In the genomic region with DNA sequence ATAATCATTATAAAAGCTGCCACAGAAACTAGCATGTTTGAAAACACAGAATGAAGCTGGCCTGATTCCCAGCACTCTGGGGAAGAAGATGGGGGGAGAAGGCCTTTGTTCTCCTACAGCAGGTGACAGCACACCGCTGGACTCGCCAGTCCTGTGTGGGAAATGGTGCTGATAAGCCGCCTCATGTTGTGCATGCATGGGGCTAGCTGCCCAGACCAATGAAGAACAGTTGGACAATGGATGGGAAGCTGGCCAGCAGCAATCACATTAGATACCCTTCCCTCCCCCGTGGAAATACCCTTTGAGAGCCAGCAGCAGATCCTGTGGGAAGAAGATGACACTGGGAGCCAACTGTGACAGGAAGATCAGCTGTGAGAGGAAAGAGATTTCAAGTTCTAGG, we compare ENCODE assay signal across 9 mouse cellular contexts.
DNase-seq lines count a peak whose midpoint lies in the region; ATAC-seq and TF ChIP-seq lines count a peak whose summit lies in the region.
"Had no signal": no experiment of that assay in that cellular context is flagged by ENCODE, and none has a peak within 500 bp of the region (broad histone marks: within the 10 kb centered on the region; RNA-seq: fewer than 3 reads in every experiment).

No protein-coding gene starts in this region.

- intact Hi-C loops in heart, postnatal 36 days (cut with DNase I) = loop anchor here (2.0 kb wide), 1 partner anchor 25 kb away; no protein-coding TSS in a partner anchor

- no peaks in the 10 kb centered on the region for H3K36me3 ChIP-seq in forebrain, embryonic 16.5 days (ENCODE audit: control insufficient read depth, insufficient read depth)
- H3K36me3 ChIP-seq in forebrain, embryonic 13.5 days (ENCODE audit: poor library complexity, severe bottlenecking) = no peaks in the 10 kb centered on the region
- H3K36me3 ChIP-seq in midbrain, postnatal 0 days (ENCODE audit: insufficient read depth, low read length) = no peaks in the 10 kb centered on the region
- no peaks in the 10 kb centered on the region for H3K36me3 ChIP-seq in midbrain, embryonic 11.5 days (ENCODE audit: control insufficient read depth, insufficient read depth, low read length)
- no peaks in the 10 kb centered on the region for H3K36me3 ChIP-seq in stomach, postnatal 0 days (ENCODE audit: control insufficient read depth, insufficient read depth, low read length)

- H3K4me2 ChIP-seq in forebrain, embryonic 16.5 days (ENCODE audit: low read length) = no peak overlapping the region
- H3K4me2 ChIP-seq in forebrain, embryonic 13.5 days = no peak overlapping the region
- no peak overlapping the region for H3K4me2 ChIP-seq in midbrain, postnatal 0 days (ENCODE audit: low read depth, low read length, poor library complexity, severe bottlenecking)
- no peak overlapping the region for H3K4me2 ChIP-seq in midbrain, embryonic 11.5 days
- H3K4me2 ChIP-seq in stomach, postnatal 0 days (replicated peaks; ENCODE audit: low read depth) = no peak overlapping the region

- peak; percentile 55 for DNase-seq in midbrain, postnatal 0 days (ENCODE audit: low spot score)
- DNase-seq in midbrain, embryonic 11.5 days (ENCODE audit: low spot score, missing footprints) = no peak
- DNase-seq in heart, postnatal 36 days = peak; percentile 40 to 43
- DNase-seq in layer of hippocampus, adult 2 months (ENCODE audit: low spot score in 2 of 2) = no peak
- DNase-seq in urinary bladder, postnatal 36 days (ENCODE audit: low spot score in 2 of 2) = no peak
- DNase-seq in stomach, postnatal 0 days (ENCODE audit: low spot score) = no peak

- no peaks in the 10 kb centered on the region for H3K27me3 ChIP-seq in forebrain, embryonic 16.5 days (replicated peaks; ENCODE audit: control insufficient read depth, insufficient read depth, low read length)
- H3K27me3 ChIP-seq in forebrain, embryonic 13.5 days = no peaks in the 10 kb centered on the region
- H3K27me3 ChIP-seq in midbrain, postnatal 0 days (ENCODE audit: insufficient read depth, low read length) = no peaks in the 10 kb centered on the region
- H3K27me3 ChIP-seq in midbrain, embryonic 11.5 days (ENCODE audit: control insufficient read depth, insufficient read depth, low read length) = no peaks in the 10 kb centered on the region
- no peaks in the 10 kb centered on the region for H3K27me3 ChIP-seq in stomach, postnatal 0 days (ENCODE audit: control insufficient read depth, insufficient read depth, low read length)

- H3K27ac ChIP-seq in forebrain, embryonic 16.5 days (ENCODE audit: low read length) = no peak overlapping the region
- H3K27ac ChIP-seq in forebrain, embryonic 13.5 days = no peak overlapping the region
- H3K27ac ChIP-seq in midbrain, postnatal 0 days (ENCODE audit: low read depth, low read length) = no peak overlapping the region; the same call in 1 of the 2 replicates
- no peak overlapping the region for H3K27ac ChIP-seq in midbrain, embryonic 11.5 days (ENCODE audit: low read depth, low read length)
- H3K27ac ChIP-seq in layer of hippocampus, adult 2 months = no peak overlapping the region
- H3K27ac ChIP-seq in stomach, postnatal 0 days (replicated peaks) = no peak overlapping the region
- H3K27ac ChIP-seq: macrophage had no signal

- no peak overlapping the region for H3K9ac ChIP-seq in forebrain, embryonic 16.5 days (replicated peaks; ENCODE audit: low read depth, low read length)
- no peak overlapping the region for H3K9ac ChIP-seq in forebrain, embryonic 13.5 days
- no peak overlapping the region for H3K9ac ChIP-seq in midbrain, postnatal 0 days (replicated peaks; ENCODE audit: low read length, poor library complexity, severe bottlenecking)
- no peak overlapping the region for H3K9ac ChIP-seq in midbrain, embryonic 11.5 days (ENCODE audit: low read length)
- no peak overlapping the region for H3K9ac ChIP-seq in stomach, postnatal 0 days (ENCODE audit: low read length)

- H3K4me1 ChIP-seq in forebrain, embryonic 16.5 days (replicated peaks; ENCODE audit: control insufficient read depth, insufficient read depth, low read length) = peaks cover 17% of the 10 kb centered on the region
- H3K4me1 ChIP-seq in forebrain, embryonic 13.5 days = peaks cover 26% of the 10 kb centered on the region
- peaks cover 8% of the 10 kb centered on the region for H3K4me1 ChIP-seq in midbrain, postnatal 0 days (ENCODE audit: insufficient read depth, low read length)
- H3K4me1 ChIP-seq in midbrain, embryonic 11.5 days (ENCODE audit: control insufficient read depth, insufficient read depth, low read length) = peaks cover 19% of the 10 kb centered on the region
- H3K4me1 ChIP-seq in stomach, postnatal 0 days (replicated peaks; ENCODE audit: control insufficient read depth, insufficient read depth) = no peaks in the 10 kb centered on the region

- no peak for TF ChIP-seq EP300 in stomach, postnatal 0 days (optimal IDR thresholded peaks at IDR 0.05)

- no peak for TF ChIP-seq CTCF in midbrain, postnatal 0 days (IDR thresholded peaks at IDR 0.05)
- TF ChIP-seq CTCF in layer of hippocampus, adult 2 months (conservative IDR thresholded peaks at IDR 0.05) = no peak
- no peak for TF ChIP-seq CTCF in stomach, postnatal 0 days (IDR thresholded peaks at IDR 0.05; ENCODE audit: low read depth)

- WGBS in forebrain, embryonic 16.5 days = 14% methylated on average over 4 of the region's 4 CpGs
- 30% methylated on average over 4 of the region's 4 CpGs for WGBS in forebrain, embryonic 13.5 days
- 32% methylated on average over 4 of the region's 4 CpGs for WGBS in midbrain, postnatal 0 days
- WGBS in midbrain, embryonic 11.5 days = 56% methylated on average over 4 of the region's 4 CpGs
- 59% methylated on average over 4 of the region's 4 CpGs for WGBS in stomach, postnatal 0 days

- peak; percentile 22; the same call in 1 of the 2 replicates for ATAC-seq in forebrain, embryonic 16.5 days
- no peak for ATAC-seq in forebrain, embryonic 13.5 days
- ATAC-seq in midbrain, postnatal 0 days (ENCODE audit: low FRiP score) = no peak
- no peak for ATAC-seq in midbrain, embryonic 11.5 days (ENCODE audit: low FRiP score)
- no peak for ATAC-seq in stomach, postnatal 0 days (ENCODE audit: low FRiP score, low TSS enrichment)

- no peak overlapping the region for H3K4me3 ChIP-seq in forebrain, embryonic 16.5 days (replicated peaks; ENCODE audit: low read length)
- no peak overlapping the region for H3K4me3 ChIP-seq in forebrain, embryonic 13.5 days
- no peak overlapping the region for H3K4me3 ChIP-seq in midbrain, postnatal 0 days (ENCODE audit: low read depth, low read length)
- H3K4me3 ChIP-seq in midbrain, embryonic 11.5 days (ENCODE audit: low read depth, low read length) = no peak overlapping the region
- no peak overlapping the region for H3K4me3 ChIP-seq in layer of hippocampus, adult 2 months
- no peak overlapping the region for H3K4me3 ChIP-seq in stomach, postnatal 0 days (ENCODE audit: low read depth, low read length)

- no peaks in the 10 kb centered on the region; the same call in 1 of the 2 replicates for H3K9me3 ChIP-seq in forebrain, embryonic 16.5 days (ENCODE audit: control insufficient read depth, low read length)
- no peaks in the 10 kb centered on the region for H3K9me3 ChIP-seq in forebrain, embryonic 13.5 days (replicated peaks)
- H3K9me3 ChIP-seq in midbrain, postnatal 0 days (ENCODE audit: low read length) = no peaks in the 10 kb centered on the region
- no peaks in the 10 kb centered on the region; the same call in 1 of the 2 replicates for H3K9me3 ChIP-seq in midbrain, embryonic 11.5 days (ENCODE audit: control insufficient read depth, low read length)
- no peaks in the 10 kb centered on the region for H3K9me3 ChIP-seq in stomach, postnatal 0 days (ENCODE audit: control insufficient read depth, low read length)

Comparison
In these comparisons a context has a peak if more than half of its experiments do, and no peak if none do; other contexts are left out.
1. DNase-seq: peak in midbrain, postnatal 0 days (single experiment) and heart, postnatal 36 days (2 of 2); none in midbrain, embryonic 11.5 days (single experiment), layer of hippocampus, adult 2 months (0 of 2), urinary bladder, postnatal 36 days (0 of 2) and stomach, postnatal 0 days (single experiment).